16 mouse cellular contexts compared by ENCODE assay signal in genomic region chr14:72778756-72779155, GRCm38 (mm10).
"Had no signal": no experiment of that assay in that cellular context is flagged by ENCODE, and none has a peak within 500 bp of the region (broad histone marks: within the 10 kb centered on the region; RNA-seq: fewer than 3 reads in every experiment).

No protein-coding gene starts in this region.

- H3K9ac ChIP-seq: liver, postnatal 0 days; lung, embryonic 15.5 days; midbrain, embryonic 13.5 days; midbrain, embryonic 15.5 days; neural tube, embryonic 12.5 days; stomach, embryonic 15.5 days had no signal

- H3K4me2 ChIP-seq: lung, embryonic 15.5 days; midbrain, embryonic 11.5 days; midbrain, embryonic 13.5 days; midbrain, embryonic 15.5 days; neural tube, embryonic 12.5 days; stomach, embryonic 15.5 days had no signal

- H3K27ac ChIP-seq: lung, embryonic 15.5 days; macrophage; midbrain, embryonic 13.5 days; midbrain, embryonic 15.5 days; neural tube, embryonic 12.5 days; stomach, embryonic 15.5 days; stomach, postnatal 0 days had no signal

- H3K9me3 ChIP-seq: lung, embryonic 15.5 days; megakaryocyte, embryonic 14.5 days; midbrain, embryonic 13.5 days; midbrain, embryonic 15.5 days; neural tube, embryonic 12.5 days; stomach, embryonic 15.5 days had no signal

- H3K4me3 ChIP-seq: lung, embryonic 15.5 days; megakaryocyte, embryonic 14.5 days; midbrain, embryonic 13.5 days; midbrain, embryonic 15.5 days; neural tube, embryonic 12.5 days; stomach, embryonic 15.5 days had no signal

- H3K27me3 ChIP-seq: lung, embryonic 15.5 days; megakaryocyte, embryonic 14.5 days; midbrain, embryonic 13.5 days; midbrain, embryonic 15.5 days; neural tube, embryonic 12.5 days; stomach, embryonic 15.5 days had no signal

- ATAC-seq: liver, postnatal 0 days; midbrain, embryonic 13.5 days; midbrain, embryonic 15.5 days had no signal

- H3K4me1 ChIP-seq: lung, embryonic 15.5 days; midbrain, embryonic 13.5 days; midbrain, embryonic 15.5 days; neural tube, embryonic 12.5 days; stomach, embryonic 15.5 days had no signal

- H3K36me3 ChIP-seq: lung, embryonic 15.5 days; midbrain, embryonic 13.5 days; midbrain, embryonic 15.5 days; neural tube, embryonic 12.5 days; stomach, embryonic 15.5 days had no signal

- DNase-seq: liver, postnatal 0 days; lung, adult 2 months; lung, postnatal 10 days; right cerebral cortex, postnatal 14 days; thymus, adult 2 months; thymus, postnatal 25 days; thymus, postnatal 4 days had no signal
